Mouse (Mus musculus): Measurements from ENCODE around the gene Mtss1l. TPM values are rescaled to one million over a fixed set of nuclear protein-coding genes. Genes with fewer than 3 reads are reported as not detected.
A peak's percentile ranks its signal among the peaks of the same experiment; 100 is the strongest.

Mtss1l gene
- polyA plus RNA-seq, 2 experiments, result 19.1 to 78.7 TPM

GRCm38 (mm10) chr8:110677174-110677660 lies 44.1 kb upstream of the Mtss1l start:
- no peak for DNase-seq (ENCODE audit: low spot score)
- no peak for ATAC-seq (ENCODE audit: low FRiP score, low read depth)
- H3K4me1 ChIP-seq (ENCODE audit: control insufficient read depth, insufficient read depth, low read length), result peaks cover 17% of the 10 kb centered on the region; the same call in 1 of the 2 replicates
- 78% methylated on average over 5 of the region's 5 CpGs for WGBS
- no peaks in the 10 kb centered on the region for H3K27me3 ChIP-seq (ENCODE audit: control insufficient read depth, insufficient read depth, low read length)
- H3K27ac ChIP-seq (replicated peaks; ENCODE audit: low read depth, low read length), result peak overlapping the region; percentile 72
- no peak overlapping the region for H3K4me3 ChIP-seq (replicated peaks; ENCODE audit: low read length)
- H3K9me3 ChIP-seq (ENCODE audit: control insufficient read depth, low read length), result no peaks in the 10 kb centered on the region
- H3K36me3 ChIP-seq (ENCODE audit: control insufficient read depth, insufficient read depth, low read length), result peaks cover 7% of the 10 kb centered on the region; the same call in 1 of the 2 replicates
- no peak overlapping the region for H3K9ac ChIP-seq (ENCODE audit: low read depth, low read length, severe bottlenecking)
- H3K4me2 ChIP-seq (replicated peaks; ENCODE audit: low read depth, low read length, severe bottlenecking), result no peak overlapping the region
- no peak for TF ChIP-seq POLR2A (IDR thresholded peaks at IDR 0.05; ENCODE audit: borderline replicate concordance, extremely low read depth, insufficient read depth, insufficient read length)

- peaks cover 17% of the 10 kb centered on the region; the same call in 1 of the 2 replicates for H3K4me1 ChIP-seq (ENCODE audit: control insufficient read depth, insufficient read depth, low read length)
- no peaks in the 10 kb centered on the region for H3K27me3 ChIP-seq (ENCODE audit: control insufficient read depth, insufficient read depth, low read length)
- H3K36me3 ChIP-seq (ENCODE audit: control insufficient read depth, insufficient read depth, low read length), result peaks cover 18% of the 10 kb centered on the region
- no peaks in the 10 kb centered on the region for H3K9me3 ChIP-seq (ENCODE audit: control insufficient read depth, low read length)
- no peak overlapping the region for H3K27ac ChIP-seq (replicated peaks; ENCODE audit: low read depth, low read length)
- H3K4me3 ChIP-seq (replicated peaks; ENCODE audit: low read length), result no peak overlapping the region
- no peak overlapping the region for H3K4me2 ChIP-seq (replicated peaks; ENCODE audit: low read depth, low read length, severe bottlenecking)
- TF ChIP-seq POLR2A (IDR thresholded peaks at IDR 0.05; ENCODE audit: borderline replicate concordance, extremely low read depth, insufficient read depth, insufficient read length), result no peak
- 0 out of 2 replicates have a peak overlapping the region, but pooled peaks have one; percentile 16 for H3K9ac ChIP-seq (ENCODE audit: low read depth, low read length, severe bottlenecking)
- ATAC-seq (ENCODE audit: low FRiP score, low read depth) (no peak), DNase-seq (ENCODE audit: low spot score) (no peak)
- WGBS, result 62% methylated on average over 3 of the region's 3 CpGs
These were observed 42.3 kb upstream of the Mtss1l start for GRCm38 (mm10) chr8:110678989-110679388.

GRCm38 (mm10) chr8:110687726-110688125 lies 33.5 kb upstream of the Mtss1l start:
- ATAC-seq (ENCODE audit: low FRiP score, low read depth), result no peak; the same call in 1 of the 2 replicates
- Histone ChIP-seq H3K9ac (ENCODE audit: low read depth, low read length, severe bottlenecking) (no peak overlapping the region), H3K9me3 (ENCODE audit: control insufficient read depth, low read length) (no peaks in the 10 kb centered on the region), H3K4me3 (replicated peaks; ENCODE audit: low read length) (no peak overlapping the region), H3K27me3 (ENCODE audit: control insufficient read depth, insufficient read depth, low read length) (no peaks in the 10 kb centered on the region), H3K36me3 (ENCODE audit: control insufficient read depth, insufficient read depth, low read length) (peaks cover 19% of the 10 kb centered on the region), H3K4me2 (replicated peaks; ENCODE audit: low read depth, low read length, severe bottlenecking) (no peak overlapping the region), H3K4me1 (ENCODE audit: control insufficient read depth, insufficient read depth, low read length) (no peaks in the 10 kb centered on the region), H3K27ac (replicated peaks; ENCODE audit: low read depth, low read length) (no peak overlapping the region)
- WGBS, result 76% methylated on average over 5 of the region's 5 CpGs
- peak; percentile 45 for DNase-seq (ENCODE audit: low spot score)
- TF ChIP-seq POLR2A (IDR thresholded peaks at IDR 0.05; ENCODE audit: borderline replicate concordance, extremely low read depth, insufficient read depth, insufficient read length), result no peak

- WGBS, result 88% methylated on average over 9 of the region's 9 CpGs
- Histone ChIP-seq H3K9me3 (ENCODE audit: control insufficient read depth, low read length) (no peaks in the 10 kb centered on the region), H3K4me2 (replicated peaks; ENCODE audit: low read depth, low read length, severe bottlenecking) (no peak overlapping the region), H3K4me3 (replicated peaks; ENCODE audit: low read length) (no peak overlapping the region), H3K27me3 (ENCODE audit: control insufficient read depth, insufficient read depth, low read length) (no peaks in the 10 kb centered on the region), H3K36me3 (ENCODE audit: control insufficient read depth, insufficient read depth, low read length) (peaks cover 7% of the 10 kb centered on the region; the same call in 1 of the 2 replicates), H3K9ac (ENCODE audit: low read depth, low read length, severe bottlenecking) (no peak overlapping the region), H3K27ac (replicated peaks; ENCODE audit: low read depth, low read length) (no peak overlapping the region), H3K4me1 (ENCODE audit: control insufficient read depth, insufficient read depth, low read length) (peaks cover 5% of the 10 kb centered on the region; the same call in 1 of the 2 replicates)
- TF ChIP-seq POLR2A (IDR thresholded peaks at IDR 0.05; ENCODE audit: borderline replicate concordance, extremely low read depth, insufficient read depth, insufficient read length), result no peak
- DNase-seq (ENCODE audit: low spot score) (no peak), ATAC-seq (ENCODE audit: low FRiP score, low read depth) (no peak)
These were observed 31.3 kb upstream of the Mtss1l start for GRCm38 (mm10) chr8:110689961-110690360.

- no peaks in the 10 kb centered on the region for H3K27me3 ChIP-seq (ENCODE audit: control insufficient read depth, insufficient read depth, low read length)
- no peak for TF ChIP-seq POLR2A (IDR thresholded peaks at IDR 0.05; ENCODE audit: borderline replicate concordance, extremely low read depth, insufficient read depth, insufficient read length)
- DNase-seq (ENCODE audit: low spot score) (no peak), ATAC-seq (ENCODE audit: low FRiP score, low read depth) (no peak)
- no peak overlapping the region for H3K4me2 ChIP-seq (replicated peaks; ENCODE audit: low read depth, low read length, severe bottlenecking)
- peaks cover 5% of the 10 kb centered on the region for H3K4me1 ChIP-seq (ENCODE audit: control insufficient read depth, insufficient read depth, low read length)
- no peak overlapping the region for H3K9ac ChIP-seq (ENCODE audit: low read depth, low read length, severe bottlenecking)
- WGBS, result 80% methylated on average over 5 of the region's 5 CpGs
- H3K4me3 ChIP-seq (replicated peaks; ENCODE audit: low read length), result no peak overlapping the region
- H3K36me3 ChIP-seq (ENCODE audit: control insufficient read depth, insufficient read depth, low read length), result peaks cover 6% of the 10 kb centered on the region; the same call in 1 of the 2 replicates
- H3K27ac ChIP-seq (replicated peaks; ENCODE audit: low read depth, low read length), result peak overlapping the region; percentile 61; the same call in 1 of the 2 replicates
- H3K9me3 ChIP-seq (ENCODE audit: control insufficient read depth, low read length), result no peaks in the 10 kb centered on the region
These were observed 27.1 kb upstream of the Mtss1l start for GRCm38 (mm10) chr8:110694226-110694625.
